Mouse (Mus musculus) stomach, embryonic 14.5 days (tissue): ENCODE results near the gene Mr1. TPM values are rescaled to one million over a fixed set of nuclear protein-coding genes. Genes with fewer than 3 reads are reported as not detected.

Experiments used
- ATAC-seq: fragments of 200-750 bp; cut with Nextera tagmentation; 2 replicates; pipeline ENCODE4 v1.8.0; 2017; ENCODE audit warnings: low read depth, moderate TSS enrichment; ENCODE audit not compliant: insufficient number of reproducible peaks, insufficient read depth, low FRiP score
- H3K27ac ChIP-seq: fragments of 300-500 bp; sonication (generic); 2 replicates; pipeline ENCODE4 v1.5.1; 2014; ENCODE audit warnings: mild to moderate bottlenecking, low read length, moderate library complexity, mixed read lengths
- H3K27me3 ChIP-seq: fragments of 300-500 bp; sonication (generic); 2 replicates; pipeline ENCODE4 v1.6.1; 2014; ENCODE audit warnings: low read length, control low read depth, mixed read lengths; ENCODE audit not compliant: control insufficient read depth, insufficient read depth
- H3K36me3 ChIP-seq: fragments of 300-500 bp; sonication (generic); 2 replicates; pipeline ENCODE4 v1.6.1; 2014; ENCODE audit warnings: mild to moderate bottlenecking, control low read depth, low read length, moderate library complexity, mixed read lengths; ENCODE audit not compliant: control insufficient read depth, insufficient read depth
- H3K4me1 ChIP-seq: fragments of 300-500 bp; sonication (generic); 2 replicates; pipeline ENCODE4 v1.6.1; 2014; ENCODE audit warnings: low read length, control low read depth, mixed read lengths; ENCODE audit not compliant: control insufficient read depth, insufficient read depth
- H3K4me2 ChIP-seq: fragments of 300-500 bp; sonication (generic); replicated peaks from 2 replicates; pipeline ENCODE4 v1.6.1; 2014; ENCODE audit warnings: low read depth, low read length, control low read depth
- H3K4me3 ChIP-seq: fragments of 300-500 bp; sonication (generic); 2 replicates; pipeline ENCODE4 v1.5.1; 2014; ENCODE audit warnings: low read depth, low read length, control low read depth
- H3K9ac ChIP-seq: fragments of 300-500 bp; sonication (generic); replicated peaks from 2 replicates; pipeline ENCODE4 v1.6.1; 2014; ENCODE audit warnings: low read depth, mild to moderate bottlenecking, control low read depth, low read length, moderate library complexity, mixed read lengths
- H3K9me3 ChIP-seq: fragments of 300-500 bp; sonication (generic); 2 replicates; pipeline ENCODE4 v1.6.1; 2016; ENCODE audit warnings: low read depth, low read length, control low read depth; ENCODE audit not compliant: control insufficient read depth
- WGBS: fragments of 180-500 bp; shearing (Covaris S2); extraction: QIAGEN DNeasy Blood & Tissue Kit; methylation state at CpG from one replicate; pipeline ENCODE4 v1.1.7; 2014; 5-methylcytosine and 5-hydroxymethylcytosine counted together
- polyA plus RNA-seq: library from polyadenylated mRNA; unstranded; fragments of >200 nt; fragmentation: Nextera tagmentation; extraction: Ambion mirVana; gene quantifications from 2 replicates; pipeline ENCODE4 v1.2.1, GENCODE M21; 2014

The Mr1 gene
- polyA plus RNA-seq, 1 experiment from 2014 or later: 11.0 TPM

- H3K36me3 ChIP-seq: no peaks in the 10 kb centered on the region
- peaks cover 30% of the 10 kb centered on the region for H3K4me1 ChIP-seq
- no peak for ATAC-seq
- peak overlapping the region; percentile 100; the same call in 1 of the 2 replicates for H3K4me3 ChIP-seq
- peak overlapping the region; percentile 84 for H3K4me2 ChIP-seq
- 79% methylated on average over 4 of the region's 4 CpGs for WGBS
- no peak overlapping the region for H3K27ac ChIP-seq
- H3K27me3 ChIP-seq: no peaks in the 10 kb centered on the region
- H3K9ac ChIP-seq: no peak overlapping the region
- H3K9me3 ChIP-seq: no peaks in the 10 kb centered on the region
These were observed 49.9 kb downstream of the Mr1 start for GRCm38 (mm10) chr1:155096620-155097261.

DNA sequence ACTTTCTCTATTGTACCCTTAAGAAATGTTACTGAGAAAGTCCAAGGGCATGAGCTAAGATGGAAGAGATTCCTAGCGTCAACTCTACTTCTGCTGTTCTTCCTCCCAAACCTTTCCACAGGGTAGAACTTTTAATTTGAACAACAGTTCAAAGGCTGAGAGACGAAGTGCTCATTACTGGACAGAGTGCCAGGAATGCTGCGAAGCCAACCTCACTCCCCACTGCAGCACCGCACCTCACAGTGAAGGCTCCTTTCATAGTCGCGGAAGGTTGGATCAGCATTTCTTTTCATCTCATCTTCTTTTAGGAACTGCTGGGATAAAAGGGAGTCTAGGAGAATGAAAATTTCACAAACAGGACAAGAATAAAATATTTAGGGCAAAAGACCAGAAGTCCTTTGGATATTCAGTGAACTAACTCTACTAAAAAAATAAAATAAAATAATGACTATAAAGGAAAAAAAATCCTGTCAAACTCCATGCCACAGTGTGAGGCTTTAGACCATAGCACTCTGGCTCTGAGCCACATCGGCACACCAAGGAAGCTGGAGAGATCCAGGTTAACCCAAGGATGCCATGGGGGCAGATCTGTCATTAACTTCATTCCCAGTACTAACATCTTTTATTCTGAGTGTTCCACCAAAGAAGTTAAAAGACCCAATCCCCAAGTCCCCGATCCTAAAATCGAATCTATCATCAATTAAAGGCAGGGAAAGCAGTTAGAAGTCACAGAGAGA, 52.5 kb downstream of the Mr1 start:
- no peak overlapping the region for H3K4me2 ChIP-seq
- ATAC-seq: no peak
- H3K4me1 ChIP-seq: peaks cover 49% of the 10 kb centered on the region

DNA sequence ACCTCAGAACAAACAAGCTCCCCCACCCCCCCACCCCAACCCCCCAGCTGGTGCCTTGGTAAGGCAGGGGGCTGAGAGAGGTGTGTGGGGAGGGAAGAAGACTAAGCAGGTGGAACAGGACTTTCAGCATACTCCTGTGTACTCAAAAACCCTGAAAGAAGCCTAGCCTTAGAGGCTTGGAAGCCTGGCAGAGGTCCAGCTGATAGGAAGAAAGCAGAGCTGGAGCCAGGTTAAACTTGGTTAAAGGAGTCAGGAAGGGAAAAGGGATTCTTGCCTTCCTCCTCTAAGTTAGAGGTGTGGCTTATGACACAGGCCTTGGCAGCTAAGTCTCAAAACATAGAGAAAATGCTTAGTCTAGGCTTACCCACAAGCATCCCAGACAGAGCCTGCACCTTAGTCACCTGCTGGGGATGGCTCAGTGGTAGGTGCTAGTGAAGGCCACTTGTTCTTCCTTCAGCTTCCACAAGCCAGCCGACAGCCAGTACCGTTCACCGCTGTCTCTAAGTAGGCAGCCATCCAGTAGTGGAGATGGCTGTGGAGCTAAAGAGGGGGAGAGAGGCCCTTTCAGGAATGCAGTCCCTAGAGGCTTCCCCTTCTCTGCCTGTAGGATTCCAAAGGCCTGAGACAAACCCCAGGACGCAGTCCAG, 53.3 kb downstream of the Mr1 start:
- Histone ChIP-seq H3K36me3 (no peaks in the 10 kb centered on the region), H3K9ac (no peak overlapping the region), H3K4me2 (0 out of 2 replicates have a peak overlapping the region, but pooled peaks have one; percentile 11), H3K4me3 (no peak overlapping the region), H3K4me1 (peaks cover 57% of the 10 kb centered on the region), H3K27ac (peak overlapping the region; percentile 85), H3K9me3 (no peaks in the 10 kb centered on the region), H3K27me3 (no peaks in the 10 kb centered on the region)
- peak; percentile 68 for ATAC-seq
- 21% methylated on average over 4 of the region's 4 CpGs for WGBS

More for the DNA sequence above, 52.5 kb downstream of the Mr1 start:
- Histone ChIP-seq H3K4me3 (no peak overlapping the region), H3K9ac (no peak overlapping the region), H3K27ac (peak overlapping the region; percentile 85), H3K27me3 (no peaks in the 10 kb centered on the region), H3K9me3 (no peaks in the 10 kb centered on the region), H3K36me3 (no peaks in the 10 kb centered on the region)
- 59% methylated on average over 9 of the region's 9 CpGs for WGBS

GRCm38 (mm10) chr1:155091842-155092800, 54.5 kb downstream of the Mr1 start:
- Histone ChIP-seq H3K4me2 (0 out of 2 replicates have a peak overlapping the region, but pooled peaks have one; percentile 7), H3K4me1 (peaks cover 60% of the 10 kb centered on the region), H3K9me3 (no peaks in the 10 kb centered on the region), H3K27ac (peak overlapping the region; percentile 85), H3K36me3 (no peaks in the 10 kb centered on the region), H3K27me3 (no peaks in the 10 kb centered on the region), H3K9ac (peak overlapping the region; percentile 21; the same call in 1 of the 2 replicates), H3K4me3 (no peak overlapping the region)
- WGBS: 21% methylated on average over 14 of the region's 14 CpGs
- peak; percentile 43; the same call in 1 of the 2 replicates for ATAC-seq

DNA sequence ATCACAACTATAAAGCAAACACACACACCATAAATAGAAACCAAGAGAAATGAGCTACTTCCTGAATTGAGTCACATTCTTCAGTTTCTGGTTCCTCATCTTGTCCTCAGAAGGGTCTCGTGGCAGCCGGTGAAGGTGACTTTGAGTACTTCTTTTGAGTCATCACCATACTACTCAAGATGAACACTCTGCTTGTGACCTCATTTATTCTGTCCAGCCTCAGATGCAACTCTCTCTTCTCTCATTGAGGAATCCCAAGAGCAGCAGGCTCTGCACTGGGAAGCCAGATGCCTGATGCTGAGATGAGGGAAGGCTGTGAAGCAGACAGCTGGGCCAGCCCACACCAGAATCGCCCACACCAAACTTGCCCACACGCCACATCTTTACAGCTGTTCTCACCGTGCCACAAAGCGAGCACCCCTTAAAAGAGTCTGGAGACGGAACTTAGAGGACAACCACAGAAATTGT, 55.2 kb downstream of the Mr1 start:
- peak overlapping the region; percentile 85; the same call in 1 of the 2 replicates for H3K27ac ChIP-seq
- 0 out of 2 replicates have a peak overlapping the region, but pooled peaks have one; percentile 21 for H3K9ac ChIP-seq
- no peak overlapping the region for H3K4me2 ChIP-seq
- 77% methylated on average over 7 of the region's 7 CpGs for WGBS
- peaks cover 62% of the 10 kb centered on the region for H3K4me1 ChIP-seq
- no peaks in the 10 kb centered on the region for H3K9me3 ChIP-seq
- no peaks in the 10 kb centered on the region for H3K27me3 ChIP-seq
- no peaks in the 10 kb centered on the region for H3K36me3 ChIP-seq
- H3K4me3 ChIP-seq: no peak overlapping the region
- no peak for ATAC-seq

DNA sequence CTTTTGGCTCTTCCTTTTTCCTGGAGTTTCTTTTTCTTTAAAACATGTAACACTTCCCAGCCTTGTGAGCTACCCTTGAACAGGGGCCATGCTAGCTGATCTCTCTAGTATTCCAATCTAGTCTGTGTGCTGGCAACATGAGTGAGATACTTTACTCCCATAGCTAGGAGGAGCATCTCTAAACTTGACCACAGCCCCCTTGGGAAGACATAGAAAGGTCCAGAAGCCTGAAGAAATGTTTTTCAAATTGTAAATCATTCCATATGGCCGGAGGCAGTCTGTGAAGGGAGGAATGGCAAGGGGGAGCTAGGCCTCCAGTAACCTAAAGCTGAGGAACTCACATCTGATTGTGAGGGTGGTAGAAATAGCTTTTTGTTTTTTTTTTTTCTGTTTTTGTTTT, 55.9 kb downstream of the Mr1 start:
- H3K4me1 ChIP-seq: peaks cover 67% of the 10 kb centered on the region
- no peaks in the 10 kb centered on the region for H3K36me3 ChIP-seq
- no peak overlapping the region for H3K4me2 ChIP-seq
- no peaks in the 10 kb centered on the region for H3K27me3 ChIP-seq
- ATAC-seq: no peak
- no peak overlapping the region for H3K9ac ChIP-seq
- no peaks in the 10 kb centered on the region for H3K9me3 ChIP-seq
- no peak overlapping the region for H3K27ac ChIP-seq
- 76% methylated on average over 1 of the region's 1 CpGs for WGBS
- no peak overlapping the region for H3K4me3 ChIP-seq

- no peak overlapping the region for H3K27ac ChIP-seq
- no peak overlapping the region for H3K4me2 ChIP-seq
- 88% methylated on average over 7 of the region's 7 CpGs for WGBS
- no peak overlapping the region for H3K9ac ChIP-seq
- H3K36me3 ChIP-seq: no peaks in the 10 kb centered on the region
- ATAC-seq: no peak
- no peaks in the 10 kb centered on the region for H3K27me3 ChIP-seq
- H3K9me3 ChIP-seq: no peaks in the 10 kb centered on the region
- no peak overlapping the region for H3K4me3 ChIP-seq
- peaks cover 71% of the 10 kb centered on the region for H3K4me1 ChIP-seq
These were observed 56.3 kb downstream of the Mr1 start for GRCm38 (mm10) chr1:155090327-155090726.
